Mouse (Mus musculus): ENCODE measurements around the gene Cyp3a25. TPM values are rescaled to one million over a fixed set of nuclear protein-coding genes. Genes with fewer than 3 reads are reported as not detected.
"Not testable (repeated sequence)": the region's sequence is repeated elsewhere in the genome, so short reads cannot be mapped to it uniquely, and the experiment has no call there.

Cyp3a25 gene
- not detected in 2 replicates for polyA plus RNA-seq (2014; fragmentation: Nextera tagmentation; extraction: Ambion mirVana)

GRCm38 (mm10) chr5:146009509-146009908 is at the start of gene Cyp3a25:
TSS of gene Cyp3a25 (minus strand) at chr5:146009618.
- H3K36me3 ChIP-seq (ENCODE audit: control insufficient read depth, insufficient read depth, low read length); H3K27ac ChIP-seq (ENCODE audit: low read depth, low read length); H3K4me3 ChIP-seq (ENCODE audit: low read depth, low read length); DNase-seq (ENCODE audit: low spot score); H3K9ac ChIP-seq (ENCODE audit: low read length); ATAC-seq (ENCODE audit: insufficient read depth, low FRiP score, low TSS enrichment); H3K9me3 ChIP-seq (ENCODE audit: control insufficient read depth, low read length); H3K4me2 ChIP-seq (ENCODE audit: low read depth); H3K27me3 ChIP-seq (ENCODE audit: control insufficient read depth, insufficient read depth, low read length); H3K4me1 ChIP-seq (ENCODE audit: control insufficient read depth, insufficient read depth, low read length): not testable (repeated sequence)
- WGBS = 85% methylated on average over 1 of the region's 1 CpGs

DNA sequence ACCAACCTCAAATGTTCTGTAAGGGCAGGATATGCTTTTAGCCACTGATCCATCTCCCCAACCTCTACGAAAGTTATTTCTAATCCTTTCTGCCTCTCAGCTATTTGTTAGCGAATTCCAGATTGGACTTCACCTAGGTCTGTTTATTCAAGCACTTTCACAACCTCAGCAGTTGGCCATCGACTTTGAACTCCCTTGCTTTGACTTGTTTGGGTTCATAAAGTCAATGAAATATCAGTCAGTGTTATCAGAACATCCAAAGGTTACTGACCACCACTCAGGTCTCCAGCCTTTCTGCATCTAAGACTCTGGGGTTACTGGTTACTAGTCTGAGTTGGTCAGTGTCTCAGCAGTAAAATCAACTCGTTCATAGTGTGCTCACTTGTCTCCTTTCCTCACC is 11.7 kb upstream of the Cyp3a25 start:
- Histone ChIP-seq H3K9ac (ENCODE audit: low read length) (no peak overlapping the region), H3K9me3 (ENCODE audit: control insufficient read depth, low read length) (peaks cover 9% of the 10 kb centered on the region; the same call in 1 of the 2 replicates), H3K4me3 (ENCODE audit: low read depth, low read length) (no peak overlapping the region), H3K27me3 (ENCODE audit: control insufficient read depth, insufficient read depth, low read length) (no peaks in the 10 kb centered on the region), H3K4me2 (ENCODE audit: low read depth) (no peak overlapping the region), H3K4me1 (ENCODE audit: control insufficient read depth, insufficient read depth, low read length) (no peaks in the 10 kb centered on the region), H3K27ac (ENCODE audit: low read depth, low read length) (no peak overlapping the region), H3K36me3 (ENCODE audit: control insufficient read depth, insufficient read depth, low read length) (no peaks in the 10 kb centered on the region)
- no peak for DNase-seq (ENCODE audit: low spot score)
- 51% methylated on average over 4 of the region's 4 CpGs for WGBS
- ATAC-seq (ENCODE audit: insufficient read depth, low FRiP score, low TSS enrichment) = no peak

- H3K9ac ChIP-seq (ENCODE audit: low read length) = no peak overlapping the region
- no peak overlapping the region for H3K4me2 ChIP-seq (ENCODE audit: low read depth)
- H3K9me3 ChIP-seq (ENCODE audit: control insufficient read depth, low read length) = peaks cover 13% of the 10 kb centered on the region; the same call in 1 of the 2 replicates
- H3K4me1 ChIP-seq (ENCODE audit: control insufficient read depth, insufficient read depth, low read length) = no peaks in the 10 kb centered on the region
- no peak for DNase-seq (ENCODE audit: low spot score)
- H3K36me3 ChIP-seq (ENCODE audit: control insufficient read depth, insufficient read depth, low read length) = no peaks in the 10 kb centered on the region
- no peak overlapping the region for H3K4me3 ChIP-seq (ENCODE audit: low read depth, low read length)
- no peaks in the 10 kb centered on the region for H3K27me3 ChIP-seq (ENCODE audit: control insufficient read depth, insufficient read depth, low read length)
- 74% methylated on average over 5 of the region's 5 CpGs for WGBS
- no peak overlapping the region for H3K27ac ChIP-seq (ENCODE audit: low read depth, low read length)
- no peak for ATAC-seq (ENCODE audit: insufficient read depth, low FRiP score, low TSS enrichment)
These were observed 8.9 kb upstream of the Cyp3a25 start for GRCm38 (mm10) chr5:146018275-146018674.

- ATAC-seq (ENCODE audit: insufficient read depth, low FRiP score, low TSS enrichment) = no peak
- Histone ChIP-seq H3K27ac (ENCODE audit: low read depth, low read length) (no peak overlapping the region), H3K27me3 (ENCODE audit: control insufficient read depth, insufficient read depth, low read length) (no peaks in the 10 kb centered on the region), H3K4me2 (ENCODE audit: low read depth) (no peak overlapping the region), H3K4me1 (ENCODE audit: control insufficient read depth, insufficient read depth, low read length) (no peaks in the 10 kb centered on the region), H3K9me3 (ENCODE audit: control insufficient read depth, low read length) (peaks cover 4% of the 10 kb centered on the region; the same call in 1 of the 2 replicates), H3K4me3 (ENCODE audit: low read depth, low read length) (no peak overlapping the region), H3K36me3 (ENCODE audit: control insufficient read depth, insufficient read depth, low read length) (no peaks in the 10 kb centered on the region), H3K9ac (ENCODE audit: low read length) (no peak overlapping the region)
- no peak for DNase-seq (ENCODE audit: low spot score)
- WGBS = 83% methylated on average over 1 of the region's 1 CpGs
These were observed 1.8 kb upstream of the Cyp3a25 start for GRCm38 (mm10) chr5:146011251-146011650.

GRCm38 (mm10) chr5:145967080-145967479 is 42.3 kb downstream of the Cyp3a25 start:
- H3K27me3 ChIP-seq (ENCODE audit: control insufficient read depth, insufficient read depth, low read length) = no peaks in the 10 kb centered on the region
- no peak overlapping the region for H3K4me3 ChIP-seq (ENCODE audit: low read depth, low read length)
- H3K9me3 ChIP-seq (ENCODE audit: control insufficient read depth, low read length) = peaks cover 4% of the 10 kb centered on the region; the same call in 1 of the 2 replicates
- no peak overlapping the region for H3K27ac ChIP-seq (ENCODE audit: low read depth, low read length)
- no peak overlapping the region for H3K9ac ChIP-seq (ENCODE audit: low read length)
- ATAC-seq (ENCODE audit: insufficient read depth, low FRiP score, low TSS enrichment) (no peak), DNase-seq (ENCODE audit: low spot score) (no peak)
- no peaks in the 10 kb centered on the region for H3K36me3 ChIP-seq (ENCODE audit: control insufficient read depth, insufficient read depth, low read length)
- no peak overlapping the region for H3K4me2 ChIP-seq (ENCODE audit: low read depth)
- H3K4me1 ChIP-seq (ENCODE audit: control insufficient read depth, insufficient read depth, low read length) = no peaks in the 10 kb centered on the region

Other genes with a start within 250 kb of the Cyp3a25 start
- not detected in 2 replicates for gene Cyp3a44, start 203.7 kb downstream of the Cyp3a25 start, polyA plus RNA-seq (2014; fragmentation: Nextera tagmentation; extraction: Ambion mirVana)
- not detected in 2 replicates for gene Cyp3a11, start 129.7 kb downstream of the Cyp3a25 start, polyA plus RNA-seq (2014; fragmentation: Nextera tagmentation; extraction: Ambion mirVana)
- gene Cyp3a59, start 69.6 kb upstream of the Cyp3a25 start, polyA plus RNA-seq (2014; fragmentation: Nextera tagmentation; extraction: Ambion mirVana) = not detected in 2 replicates
- gene Gm5565, start 150.9 kb upstream of the Cyp3a25 start, polyA plus RNA-seq (2014; fragmentation: Nextera tagmentation; extraction: Ambion mirVana) = not detected in 2 replicates
- gene Gm6309, start 161.1 kb upstream of the Cyp3a25 start, polyA plus RNA-seq (2014; fragmentation: Nextera tagmentation; extraction: Ambion mirVana) = not detected in 2 replicates
- gene 1700001J03Rik, start 175.7 kb upstream of the Cyp3a25 start, polyA plus RNA-seq (2014; fragmentation: Nextera tagmentation; extraction: Ambion mirVana) = not detected in 2 replicates
- 22.7 TPM in 2 replicates for gene Rnf6, start 211.9 kb upstream of the Cyp3a25 start, polyA plus RNA-seq (2014; fragmentation: Nextera tagmentation; extraction: Ambion mirVana)
- gene Cdk8, start 221.6 kb upstream of the Cyp3a25 start, polyA plus RNA-seq (2014; fragmentation: Nextera tagmentation; extraction: Ambion mirVana) = 36.0 and 38.4 TPM in 2 replicates

Data from neural tube, embryonic 11.5 days (tissue).